Mouse (Mus musculus): Measurements from ENCODE around the gene Slc39a11. TPM values are rescaled to one million over a fixed set of nuclear protein-coding genes. Genes with fewer than 3 reads are reported as not detected.

The Slc39a11 gene
- total RNA-seq, 2 experiments from 2014 or later: 11.2 to 11.4 TPM

DNA sequence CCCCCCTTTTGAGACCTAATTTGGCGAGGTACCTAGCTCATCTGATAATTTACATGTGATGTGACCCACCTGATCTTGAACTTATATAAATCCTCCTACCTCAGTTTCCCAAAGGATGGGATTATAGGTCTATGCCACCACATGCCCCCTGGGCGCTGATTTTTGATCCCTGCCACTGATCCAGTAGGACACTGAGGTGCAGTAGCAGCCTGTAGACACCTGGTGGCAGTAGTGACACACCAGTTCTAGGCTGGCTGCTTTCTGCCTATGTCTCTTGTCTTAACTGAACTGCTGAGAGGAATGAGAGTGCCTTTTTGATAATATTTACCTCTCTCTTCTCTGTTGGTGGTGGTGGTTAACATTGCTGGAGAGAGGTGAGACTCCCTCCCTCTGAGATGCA, 352.1 kb downstream of the Slc39a11 start:
- ATAC-seq (ENCODE audit: poor library complexity, severe bottlenecking): peak; percentile 88

GRCm38 (mm10) chr11:113296912-113297625, 352.8 kb downstream of the Slc39a11 start:
- ATAC-seq (ENCODE audit: poor library complexity, severe bottlenecking): no peak

DNA sequence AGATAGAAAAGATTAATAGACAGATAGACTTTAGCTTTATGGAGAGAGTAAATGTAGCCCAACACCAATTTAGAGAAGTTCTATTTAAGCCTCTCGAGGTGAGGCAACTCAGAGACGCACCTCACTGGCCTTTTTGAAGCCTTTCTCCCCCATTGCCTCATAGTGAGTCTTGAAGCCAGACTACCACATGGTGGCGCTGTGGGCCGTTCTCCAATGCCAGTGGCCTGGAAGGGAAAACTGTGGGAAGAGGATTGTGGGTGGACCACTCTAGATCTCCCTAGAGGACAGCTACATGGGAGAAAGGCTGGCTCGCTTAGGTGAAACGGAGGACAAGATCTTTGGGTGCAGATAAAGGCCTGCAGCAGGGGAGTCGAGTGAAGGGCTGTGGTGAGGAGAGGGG, 353.7 kb downstream of the Slc39a11 start:
- ATAC-seq (ENCODE audit: poor library complexity, severe bottlenecking): no peak

DNA sequence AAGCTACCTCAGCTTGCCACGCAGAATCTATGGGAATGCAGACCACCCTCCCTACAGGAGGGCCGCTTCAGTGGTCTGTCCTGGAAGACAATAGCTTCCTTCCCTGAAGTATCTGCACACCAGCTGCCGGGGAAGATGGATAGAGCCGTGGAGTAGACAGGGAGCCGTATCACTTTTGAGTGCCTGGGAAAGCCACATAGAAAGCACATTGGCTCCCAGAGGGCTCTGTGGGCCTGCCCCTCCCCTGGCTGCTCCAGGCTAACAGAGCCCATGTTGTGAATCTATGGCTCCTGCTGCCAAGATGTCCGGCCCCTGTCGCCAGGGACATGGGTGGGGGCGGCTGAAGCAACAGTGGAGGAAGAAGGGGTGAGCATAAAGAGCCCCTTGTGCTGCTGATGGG, 355.4 kb downstream of the Slc39a11 start:
- ATAC-seq (ENCODE audit: poor library complexity, severe bottlenecking): no peak

DNA sequence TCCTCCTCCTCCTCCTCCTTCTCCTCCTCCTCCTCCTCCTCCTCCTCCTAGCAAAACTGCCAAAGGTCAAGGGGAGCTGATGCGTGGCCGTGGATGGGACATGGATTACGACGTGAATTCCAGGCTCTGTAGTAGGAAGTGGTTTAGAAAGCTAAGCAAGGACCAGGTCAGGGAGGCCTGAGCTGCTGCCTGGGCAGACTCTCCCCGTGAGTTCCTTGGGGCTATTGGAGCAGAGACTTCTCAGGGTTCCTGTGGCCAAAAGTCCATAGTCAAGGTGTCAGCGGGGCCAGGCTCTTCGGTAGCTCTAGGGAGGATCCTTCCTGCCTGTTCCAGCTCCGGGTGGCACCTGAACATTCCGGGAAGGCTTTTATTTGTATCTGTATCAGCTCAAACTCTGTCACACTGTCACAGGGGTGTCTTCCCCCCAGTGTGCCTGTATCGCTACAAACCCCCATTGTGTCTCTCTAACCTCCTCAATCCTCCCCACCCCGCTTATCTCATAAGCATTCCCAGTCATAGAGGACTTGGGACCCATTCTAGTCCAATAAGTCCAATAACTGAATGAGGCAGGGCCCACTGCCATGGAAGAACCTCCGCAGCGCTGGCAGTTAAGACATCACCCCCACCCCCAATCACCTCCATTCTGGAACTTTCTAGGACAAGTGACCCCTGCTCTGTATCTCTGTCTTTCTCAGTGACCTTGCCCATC, 356.8 kb downstream of the Slc39a11 start:
- ATAC-seq (ENCODE audit: poor library complexity, severe bottlenecking): no peak

DNA sequence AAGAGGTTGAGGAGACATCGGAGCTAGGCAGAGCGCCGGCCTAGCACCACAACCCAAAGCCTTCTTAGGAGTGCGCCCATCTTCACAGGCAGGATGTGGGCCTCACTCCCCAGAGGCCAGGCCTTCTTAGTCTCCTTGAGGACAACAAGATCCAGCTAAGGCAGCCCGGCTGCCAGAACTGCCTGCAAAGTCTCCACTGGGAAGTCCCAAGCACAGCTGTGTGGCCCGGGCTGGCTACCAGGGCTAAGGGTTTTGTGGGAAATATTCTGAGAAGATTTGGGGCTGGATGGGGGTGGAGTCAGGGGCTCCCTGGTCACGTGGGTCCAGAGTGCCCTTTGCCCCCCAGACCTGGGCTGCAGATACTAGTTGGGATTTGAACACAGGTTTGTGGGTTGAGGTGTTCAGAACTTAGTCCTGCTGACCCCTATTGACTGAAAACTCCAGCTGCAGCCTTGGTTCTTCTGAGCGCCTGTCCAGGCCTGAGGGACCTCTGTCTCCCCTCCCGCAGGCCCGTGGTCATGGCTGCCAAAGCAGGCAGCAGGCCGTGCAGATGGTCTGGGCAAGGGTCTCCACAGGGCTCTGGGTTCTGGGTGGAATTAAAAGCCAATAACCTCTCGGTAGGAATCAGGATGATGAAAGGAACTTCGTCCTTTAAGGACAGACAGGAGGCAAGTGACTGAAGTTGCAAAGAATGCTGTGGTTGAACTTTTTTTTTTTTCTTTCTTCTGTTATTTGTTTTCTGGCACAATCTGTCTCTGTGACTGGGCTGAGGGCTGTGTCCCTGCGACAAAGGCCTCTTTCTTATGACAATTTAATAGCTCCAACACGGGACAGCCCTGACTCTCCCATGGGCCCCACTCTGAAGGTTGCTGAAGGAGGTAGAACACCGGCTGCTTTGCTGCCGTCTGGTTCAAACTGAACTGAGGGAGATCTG, 357.8 kb downstream of the Slc39a11 start:
- no peak for ATAC-seq (ENCODE audit: poor library complexity, severe bottlenecking)

DNA sequence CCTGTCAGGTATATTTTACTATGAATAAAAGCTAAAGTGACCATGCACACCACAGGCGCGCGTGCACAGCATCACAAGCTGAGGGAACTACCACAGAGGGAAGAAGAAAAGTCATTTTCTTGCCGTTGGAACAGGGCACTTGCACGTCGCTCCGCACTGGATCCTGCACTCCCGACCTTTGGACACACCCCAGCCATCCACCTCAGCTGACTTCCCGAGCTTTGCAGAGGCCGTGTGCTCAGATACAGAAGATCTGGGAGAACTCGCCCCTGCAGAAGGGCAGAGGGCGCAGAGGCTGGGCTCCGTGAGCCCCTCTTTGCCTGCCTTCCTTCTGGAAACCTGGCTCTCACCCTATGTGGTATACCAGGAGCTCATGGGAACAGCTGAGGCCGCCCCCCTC, 359.0 kb downstream of the Slc39a11 start:
- ATAC-seq (ENCODE audit: poor library complexity, severe bottlenecking): no peak

DNA sequence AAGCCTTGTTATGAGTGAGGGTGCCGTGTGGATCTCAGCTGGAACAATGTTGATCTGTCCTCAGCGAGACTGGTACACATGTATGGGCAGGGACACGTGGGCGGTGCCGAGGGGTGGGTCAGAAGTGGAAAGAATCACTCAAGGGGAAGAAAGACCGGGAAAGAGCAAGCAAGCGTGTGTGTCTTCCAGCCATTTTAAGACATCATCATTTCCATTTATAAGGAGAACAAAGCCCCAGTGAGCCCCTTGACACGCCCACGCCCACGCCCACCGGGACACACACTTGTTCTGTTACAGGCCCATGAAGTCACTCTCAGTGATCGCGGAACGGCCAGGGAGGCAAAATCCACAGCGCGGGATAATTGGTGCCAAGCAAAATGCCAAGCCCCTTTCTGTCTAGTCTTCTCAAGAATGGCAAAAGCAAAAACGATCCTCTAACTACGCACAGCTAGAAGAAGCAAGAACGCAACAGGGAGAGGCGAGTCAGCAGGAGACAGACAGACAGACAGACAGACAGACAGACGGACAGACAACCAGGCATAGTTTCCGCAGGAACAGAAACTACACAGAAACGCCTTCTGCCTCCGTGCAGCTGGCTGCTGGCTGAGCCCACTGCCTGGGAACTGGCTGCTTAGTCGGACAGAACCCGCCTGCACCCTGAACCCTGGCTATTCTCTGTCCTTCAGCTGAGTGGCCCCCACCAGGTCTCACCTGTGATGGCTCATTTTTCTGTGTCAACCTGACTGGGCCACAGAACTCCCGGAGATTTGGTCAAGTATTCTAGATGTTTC, 364.7 kb downstream of the Slc39a11 start:
- ATAC-seq (ENCODE audit: poor library complexity, severe bottlenecking): no peak

- ATAC-seq (ENCODE audit: poor library complexity, severe bottlenecking): no peak
Observed at GRCm38 (mm10) chr11:113283376-113283811, 366.5 kb downstream of the Slc39a11 start.

DNA sequence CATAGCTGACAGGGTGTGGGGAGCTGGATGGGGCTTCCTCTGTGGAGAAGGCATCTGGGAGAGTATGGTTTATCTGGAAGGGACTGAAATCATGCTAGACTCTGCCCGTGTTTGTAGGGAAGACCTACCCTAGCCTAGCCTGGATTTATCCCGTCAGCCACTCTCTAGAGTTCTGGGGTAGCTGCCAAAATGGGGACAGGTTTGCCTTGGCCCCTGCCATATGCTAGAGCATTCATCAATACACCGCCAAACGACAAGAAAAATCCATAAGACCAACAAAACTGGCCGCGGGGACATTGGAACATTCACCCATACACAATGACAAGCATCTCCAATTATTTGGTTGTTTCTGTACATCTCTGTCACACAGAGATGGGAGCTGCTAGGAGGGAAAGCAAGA, 371.6 kb downstream of the Slc39a11 start:
- no peak for ATAC-seq (ENCODE audit: poor library complexity, severe bottlenecking)

DNA sequence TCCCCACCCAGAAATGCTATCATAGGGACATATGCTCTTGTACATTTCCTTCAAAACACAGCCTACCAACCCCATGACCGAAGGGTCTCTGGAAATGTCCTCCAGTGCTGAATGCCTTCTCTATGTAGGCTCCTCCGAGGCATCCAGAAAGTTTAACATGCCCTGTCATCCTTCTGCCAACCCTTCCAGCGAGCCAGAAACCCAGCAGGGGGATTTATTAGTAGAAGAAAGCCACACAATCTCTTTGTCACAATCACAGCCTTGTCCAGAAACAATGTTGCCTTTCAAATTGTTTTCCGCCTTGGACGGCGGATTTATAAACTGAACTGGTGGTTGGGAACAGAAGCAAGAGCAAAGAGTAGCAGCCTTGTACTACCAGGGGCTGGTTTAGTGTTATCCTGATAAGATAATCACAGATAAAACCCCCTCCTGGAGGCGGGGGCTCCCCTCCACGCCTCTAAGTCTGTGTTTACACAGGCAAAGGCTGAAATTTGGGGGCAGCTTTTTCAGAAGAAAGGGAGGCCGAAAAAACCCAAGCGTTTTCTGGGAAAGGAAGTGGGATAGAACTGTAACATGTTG, 372.8 kb downstream of the Slc39a11 start:
- ATAC-seq (ENCODE audit: poor library complexity, severe bottlenecking): no peak

- ATAC-seq (ENCODE audit: poor library complexity, severe bottlenecking): no peak
Observed at GRCm38 (mm10) chr11:113276518-113276917, 373.4 kb downstream of the Slc39a11 start.

DNA sequence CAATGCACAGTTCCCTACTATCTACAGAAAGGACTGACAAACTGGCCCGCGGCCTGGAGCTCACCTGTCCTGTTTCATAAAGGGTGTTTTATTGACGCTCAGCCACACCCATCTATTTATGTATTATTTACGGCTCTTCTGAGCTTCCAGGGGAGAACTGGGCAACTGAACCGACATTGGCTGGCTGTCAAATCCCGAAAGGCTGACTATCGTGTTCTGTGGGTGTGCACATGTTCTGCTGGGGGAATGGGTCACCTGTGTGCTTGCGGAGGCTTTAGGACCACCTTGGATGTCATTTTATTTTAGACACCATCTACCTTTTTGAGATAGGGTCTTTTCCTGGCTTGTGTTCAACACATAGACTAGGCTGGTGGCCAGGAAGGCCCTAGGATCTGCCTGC, 375.8 kb downstream of the Slc39a11 start:
- ATAC-seq (ENCODE audit: poor library complexity, severe bottlenecking): no peak

GRCm38 (mm10) chr11:113271857-113272256, 378.0 kb downstream of the Slc39a11 start:
- no peak for ATAC-seq (ENCODE audit: poor library complexity, severe bottlenecking)

GRCm38 (mm10) chr11:113268831-113269319, 381.0 kb downstream of the Slc39a11 start:
- no peak for ATAC-seq (ENCODE audit: poor library complexity, severe bottlenecking)

GRCm38 (mm10) chr11:113267516-113268230, 382.2 kb downstream of the Slc39a11 start:
- ATAC-seq (ENCODE audit: poor library complexity, severe bottlenecking): no peak

DNA sequence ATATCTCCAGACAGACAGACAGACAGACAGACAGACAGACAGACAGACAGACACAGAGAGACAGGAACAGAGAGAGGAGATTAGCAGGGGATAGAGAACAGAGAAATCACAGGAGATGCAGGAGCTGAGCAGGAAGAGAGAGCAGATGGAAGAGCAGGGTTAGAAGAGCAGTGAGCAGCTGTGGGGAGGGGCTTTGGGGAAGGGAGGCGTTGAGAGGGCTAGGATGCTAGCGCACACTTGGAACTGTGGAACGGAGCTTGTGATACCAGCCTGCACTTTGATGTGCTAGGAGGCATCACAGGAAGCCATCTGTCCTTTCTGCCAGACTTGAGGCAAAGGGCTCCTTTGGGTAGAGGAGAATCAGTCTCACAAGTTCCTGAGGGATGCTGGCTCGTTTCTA, 383.2 kb downstream of the Slc39a11 start:
- ATAC-seq (ENCODE audit: poor library complexity, severe bottlenecking): no peak

- ATAC-seq (ENCODE audit: poor library complexity, severe bottlenecking): no peak
Observed at GRCm38 (mm10) chr11:113265567-113265966, 384.3 kb downstream of the Slc39a11 start.

GRCm38 (mm10) chr11:113263971-113264370, 385.9 kb downstream of the Slc39a11 start:
- ATAC-seq (ENCODE audit: poor library complexity, severe bottlenecking): no peak

All from megakaryocyte, adult 5-6 weeks (primary cell).